Mouse (Mus musculus) heart, postnatal 0 days (tissue): ENCODE measurements around the gene Grid2. TPM values are rescaled to one million over a fixed set of nuclear protein-coding genes. Genes with fewer than 3 reads are reported as not detected.

Experiments used
- ATAC-seq: fragments of 200-750 bp; cut with Nextera tagmentation; 2 replicates; pipeline ENCODE4 v1.8.0; 2017; ENCODE audit warnings: low read depth, moderate number of reproducible peaks, moderate library complexity; ENCODE audit not compliant: insufficient read depth
- DNase-seq: peaks from one replicate; pipeline ENCODE4 v3.0.0-alpha.2; 2016; ENCODE audit warnings: low spot score
- H3K27ac ChIP-seq: fragments of 300-500 bp; sonication (generic); 2 replicates; pipeline ENCODE4 v1.5.1; 2014; ENCODE audit warnings: low read depth, mild to moderate bottlenecking
- H3K27me3 ChIP-seq: fragments of 300-500 bp; sonication (generic); 2 replicates; pipeline ENCODE4 v1.6.1; 2014; ENCODE audit warnings: low read length, mixed read lengths; ENCODE audit not compliant: control insufficient read depth, insufficient read depth
- H3K36me3 ChIP-seq: fragments of 300-500 bp; sonication (generic); replicated peaks from 2 replicates; pipeline ENCODE4 v1.6.1; 2014; ENCODE audit warnings: low read length, mixed read lengths; ENCODE audit not compliant: control insufficient read depth, insufficient read depth
- H3K4me1 ChIP-seq: fragments of 300-500 bp; sonication (generic); 2 replicates; pipeline ENCODE4 v1.6.1; 2014; ENCODE audit warnings: antibody characterized with exemption; ENCODE audit not compliant: control insufficient read depth, insufficient read depth
- H3K4me2 ChIP-seq: fragments of 300-500 bp; sonication (generic); 2 replicates; pipeline ENCODE4 v1.6.1; 2014; ENCODE audit warnings: low read depth, mild to moderate bottlenecking, low read length, moderate library complexity
- H3K4me3 ChIP-seq: fragments of 300-500 bp; sonication (generic); 2 replicates; pipeline ENCODE4 v1.5.1; 2014; ENCODE audit warnings: low read depth, low read length
- H3K9ac ChIP-seq: fragments of 300-500 bp; sonication (generic); replicated peaks from 2 replicates; pipeline ENCODE4 v1.6.1; 2014; ENCODE audit warnings: low read depth, low read length, mixed read lengths
- H3K9me3 ChIP-seq: fragments of 300-500 bp; sonication (generic); replicated peaks from 2 replicates; pipeline ENCODE4 v1.6.1; 2016; ENCODE audit warnings: low read length; ENCODE audit not compliant: control insufficient read depth
- CTCF ChIP-seq: IDR thresholded peaks from 2 replicates; pipeline ENCODE4 v1.5.1; 2016; ENCODE audit warnings: antibody characterized with exemption, control low read depth, low read depth
- EP300 ChIP-seq: IDR thresholded peaks from 2 replicates; pipeline ENCODE4 v1.6.1; 2016; ENCODE audit warnings: antibody characterized with exemption, low read depth
- WGBS: fragments of 180-500 bp; shearing (Covaris S2); extraction: QIAGEN DNeasy Blood & Tissue Kit; methylation state at CpG from one replicate; pipeline ENCODE4 v1.1.7; 2014; 5-methylcytosine and 5-hydroxymethylcytosine counted together
- polyA plus RNA-seq: library from polyadenylated mRNA; unstranded; fragments of >200 nt; fragmentation: Nextera tagmentation; extraction: Ambion mirVana; gene quantifications from 2 replicates; pipeline ENCODE4 v1.2.1, GENCODE M21; 2015
- total RNA-seq: library from RNA; depleted of rRNA; stranded (reverse); fragments of >200 nt; gene quantifications from 2 replicates; pipeline ENCODE4 v1.2.3, GENCODE M21; 2014; ENCODE audit warnings: low replicate concordance

The Grid2 gene
- total and polyA plus RNA-seq, 2 experiments from 2014 or later, result 0.10 to 0.27 TPM

DNA sequence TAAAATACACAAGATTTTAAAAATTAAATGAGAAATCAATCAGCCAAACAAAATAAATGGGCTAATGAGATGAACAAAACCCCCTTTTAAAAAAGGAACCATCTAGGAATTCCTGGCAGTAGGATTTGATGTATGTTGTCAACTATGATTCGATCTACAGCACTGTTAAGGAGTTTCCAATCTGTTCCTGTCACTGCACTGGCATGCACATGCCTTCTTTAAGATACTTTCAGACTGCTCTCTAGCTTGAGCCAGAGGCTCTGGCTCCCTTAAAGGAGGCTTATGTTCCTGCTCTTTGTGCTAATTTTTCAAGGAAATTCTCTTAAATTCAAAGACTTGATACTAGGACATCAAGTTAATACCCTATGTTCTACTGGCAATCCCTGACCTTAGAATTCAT lies 984.9 kb downstream of the Grid2 start:
- no peaks in the 10 kb centered on the region for H3K9me3 ChIP-seq
- TF ChIP-seq EP300, result no peak
- no peak for TF ChIP-seq CTCF
- 42% methylated on average over 1 of the region's 1 CpGs for WGBS

DNA sequence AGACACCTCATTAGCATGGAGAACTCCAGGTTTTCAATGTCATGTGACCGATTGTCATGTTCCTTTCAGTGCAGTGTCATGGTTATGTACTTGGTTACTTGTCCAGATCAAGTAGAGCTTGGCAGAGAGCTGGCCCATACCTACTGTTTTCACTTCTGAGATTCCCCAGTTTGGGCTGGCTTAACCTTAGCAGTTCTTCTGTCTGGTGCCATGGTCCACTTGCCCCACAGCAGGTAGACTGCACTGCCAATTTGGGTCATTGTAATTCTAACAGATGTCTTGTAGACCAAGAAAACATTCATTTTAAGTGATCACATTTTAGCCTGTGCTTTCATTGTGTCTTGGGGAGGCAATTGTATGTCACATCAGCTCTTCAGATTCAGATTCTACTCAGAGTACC lies 990.3 kb downstream of the Grid2 start:
- no peak for DNase-seq
- H3K27me3 ChIP-seq, result no peaks in the 10 kb centered on the region
- no peaks in the 10 kb centered on the region for H3K9me3 ChIP-seq
- ATAC-seq, result no peak
- TF ChIP-seq CTCF (no peak), EP300 (no peak)
- no peaks in the 10 kb centered on the region for H3K36me3 ChIP-seq
- no peak overlapping the region for H3K27ac ChIP-seq
- 54% methylated on average over 1 of the region's 1 CpGs for WGBS
- H3K4me1 ChIP-seq, result no peaks in the 10 kb centered on the region
- H3K4me3 ChIP-seq, result no peak overlapping the region
- no peak overlapping the region for H3K9ac ChIP-seq
- no peak overlapping the region for H3K4me2 ChIP-seq

More for the DNA sequence above, 984.9 kb downstream of the Grid2 start:
- Histone ChIP-seq H3K27me3 (no peaks in the 10 kb centered on the region), H3K4me2 (no peak overlapping the region), H3K36me3 (no peaks in the 10 kb centered on the region), H3K4me3 (no peak overlapping the region), H3K4me1 (no peaks in the 10 kb centered on the region), H3K27ac (no peak overlapping the region), H3K9ac (no peak overlapping the region)
- no peak for DNase-seq
- no peak for ATAC-seq

GRCm38 (mm10) chr6:64251041-64251440 lies 995.4 kb downstream of the Grid2 start:
- ATAC-seq (no peak), DNase-seq (no peak)
- Histone ChIP-seq H3K4me2 (no peak overlapping the region), H3K9ac (no peak overlapping the region), H3K4me3 (no peak overlapping the region), H3K27ac (no peak overlapping the region), H3K36me3 (no peaks in the 10 kb centered on the region), H3K9me3 (no peaks in the 10 kb centered on the region), H3K4me1 (no peaks in the 10 kb centered on the region), H3K27me3 (no peaks in the 10 kb centered on the region)
- TF ChIP-seq CTCF, result no peak
- TF ChIP-seq EP300, result no peak
- 39% methylated on average over 1 of the region's 1 CpGs for WGBS

GRCm38 (mm10) chr6:64263517-64263916 lies 1007.8 kb downstream of the Grid2 start:
- 69% methylated on average over 4 of the region's 4 CpGs for WGBS
- no peak for ATAC-seq

DNA sequence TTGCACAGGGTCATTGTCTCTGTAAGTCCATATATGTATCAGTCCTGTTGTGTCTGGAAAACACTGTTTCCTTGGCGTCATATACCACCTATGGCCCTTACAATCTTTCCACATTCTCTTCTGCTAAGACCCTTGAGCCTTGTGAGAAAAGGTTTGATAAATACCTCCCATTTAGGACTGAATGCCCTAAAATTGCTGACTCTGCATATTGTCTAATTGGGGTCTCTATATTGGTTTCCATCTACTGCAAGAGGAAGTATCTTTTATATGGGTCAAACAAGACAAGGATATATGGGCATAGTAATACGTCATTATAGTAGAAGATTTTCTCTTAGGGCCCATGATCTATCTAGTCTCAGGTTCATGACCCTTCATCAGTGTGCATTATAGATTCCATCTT lies 1008.5 kb downstream of the Grid2 start:
- no peak overlapping the region for H3K27ac ChIP-seq
- ATAC-seq, result no peak
- H3K9me3 ChIP-seq, result no peaks in the 10 kb centered on the region

More at GRCm38 (mm10) chr6:64263517-64263916, 1007.8 kb downstream of the Grid2 start:
- Histone ChIP-seq H3K36me3 (no peaks in the 10 kb centered on the region), H3K4me2 (no peak overlapping the region), H3K27ac (no peak overlapping the region), H3K27me3 (no peaks in the 10 kb centered on the region), H3K9ac (no peak overlapping the region), H3K4me3 (no peak overlapping the region), H3K4me1 (no peaks in the 10 kb centered on the region), H3K9me3 (no peaks in the 10 kb centered on the region)
- TF ChIP-seq CTCF (no peak), EP300 (no peak)
- DNase-seq, result no peak

More for the DNA sequence above, 1008.5 kb downstream of the Grid2 start:
- H3K4me1 ChIP-seq, result no peaks in the 10 kb centered on the region
- no peak overlapping the region for H3K4me3 ChIP-seq
- no peaks in the 10 kb centered on the region for H3K27me3 ChIP-seq
- H3K9ac ChIP-seq, result no peak overlapping the region
- no peaks in the 10 kb centered on the region for H3K36me3 ChIP-seq
- no peak overlapping the region for H3K4me2 ChIP-seq
- 86% methylated on average over 2 of the region's 2 CpGs for WGBS
- TF ChIP-seq EP300 (no peak), CTCF (no peak)
- no peak for DNase-seq
